Mouse (Mus musculus) small intestine, adult 2 months (tissue): ENCODE data around the gene Lgals8. TPM values are rescaled to one million over a fixed set of nuclear protein-coding genes. Genes with fewer than 3 reads are reported as not detected.
A peak's percentile ranks its signal among the peaks of the same experiment; 100 is the strongest.
"Not testable (repeated sequence)": the region's sequence is repeated elsewhere in the genome, so short reads cannot be mapped to it uniquely, and the experiment has no call there.

Experiments used
- H3K27ac ChIP-seq: fragments of 200-500 bp; 2 replicates; pipeline ENCODE4 v1.5.1; 2012; ENCODE audit warnings: low read depth, low read length, control low read depth, inconsistent platforms; ENCODE audit not compliant: insufficient read depth
- H3K27me3 ChIP-seq: fragments of 200-500 bp; 2 replicates; pipeline ENCODE4 v1.6.1; 2012; ENCODE audit warnings: mild to moderate bottlenecking, moderate library complexity, low read length, inconsistent platforms; ENCODE audit not compliant: control insufficient read depth, insufficient read depth
- H3K36me3 ChIP-seq: fragments of 200-500 bp; 2 replicates; pipeline ENCODE4 v1.6.1; 2012; ENCODE audit warnings: mild to moderate bottlenecking, low read length, control low read depth, inconsistent platforms; ENCODE audit not compliant: control insufficient read depth, insufficient read depth
- H3K4me1 ChIP-seq: fragments of 200-500 bp; 2 replicates; pipeline ENCODE4 v1.6.1; 2012; ENCODE audit warnings: low read length, inconsistent platforms, mixed read lengths; ENCODE audit not compliant: control insufficient read depth, insufficient read depth, insufficient read length
- H3K4me3 ChIP-seq: fragments of 200-500 bp; 2 replicates; pipeline ENCODE4 v1.5.1; 2012; ENCODE audit warnings: low read depth, mild to moderate bottlenecking, control low read depth, inconsistent platforms, low read length, moderate library complexity
- CTCF ChIP-seq: fragments of 200-500 bp; IDR thresholded peaks from 2 replicates; pipeline ENCODE4 v1.5.1; 2012; ENCODE audit warnings: low read depth, mild to moderate bottlenecking, control low read depth, inconsistent platforms, low read length, moderate library complexity, mixed read lengths; ENCODE audit not compliant: insufficient replicate concordance, insufficient read length; ENCODE audit errors: extremely low read depth
- POLR2A ChIP-seq: fragments of 200-500 bp; IDR thresholded peaks from 2 replicates; pipeline ENCODE4 v1.6.1; 2012; ENCODE audit warnings: low read depth, mild to moderate bottlenecking, control low read depth, inconsistent platforms, low read length, moderate library complexity
- WGBS: fragments of 180-500 bp; shearing (Covaris S2); methylation state at CpG from one replicate; pipeline ENCODE4 v1.1.7; 2018; 5-methylcytosine and 5-hydroxymethylcytosine counted together
- polyA plus RNA-seq: library from polyadenylated mRNA; depleted of rRNA; stranded (reverse); fragments of >200 nt; gene quantifications from 2 replicates; pipeline ENCODE4 v1.2.3, GENCODE M21; 2012

Gene Lgals8
- polyA plus RNA-seq, 1 experiment, result 23.1 TPM

DNA sequence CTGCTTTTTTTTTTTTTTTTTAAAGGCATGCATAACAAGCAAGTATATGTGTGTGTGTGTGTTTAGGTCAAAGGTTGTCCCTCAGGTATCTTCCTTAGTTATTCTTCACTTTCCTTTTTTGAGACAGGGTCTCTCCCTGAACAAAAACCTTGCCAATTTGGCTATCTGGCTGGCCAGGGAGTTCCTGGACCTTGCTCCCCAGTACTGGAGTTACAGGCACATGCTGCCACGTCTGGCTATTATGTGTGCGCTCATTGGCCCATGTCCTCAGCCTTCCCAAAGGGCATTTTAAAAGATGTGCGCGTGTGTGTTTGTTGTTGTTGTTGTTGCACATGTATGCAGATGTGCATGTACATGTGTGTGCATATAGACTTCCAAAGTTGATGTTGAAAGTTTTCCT is 12.1 kb upstream of the Lgals8 start:
- Histone ChIP-seq H3K27me3 (no peaks in the 10 kb centered on the region), H3K36me3 (no peaks in the 10 kb centered on the region), H3K4me1 (no peaks in the 10 kb centered on the region), H3K4me3 (no peak overlapping the region), H3K27ac (no peak overlapping the region)
- 83% methylated on average over 4 of the region's 4 CpGs for WGBS
- no peak for TF ChIP-seq POLR2A
- TF ChIP-seq CTCF, result no peak

DNA sequence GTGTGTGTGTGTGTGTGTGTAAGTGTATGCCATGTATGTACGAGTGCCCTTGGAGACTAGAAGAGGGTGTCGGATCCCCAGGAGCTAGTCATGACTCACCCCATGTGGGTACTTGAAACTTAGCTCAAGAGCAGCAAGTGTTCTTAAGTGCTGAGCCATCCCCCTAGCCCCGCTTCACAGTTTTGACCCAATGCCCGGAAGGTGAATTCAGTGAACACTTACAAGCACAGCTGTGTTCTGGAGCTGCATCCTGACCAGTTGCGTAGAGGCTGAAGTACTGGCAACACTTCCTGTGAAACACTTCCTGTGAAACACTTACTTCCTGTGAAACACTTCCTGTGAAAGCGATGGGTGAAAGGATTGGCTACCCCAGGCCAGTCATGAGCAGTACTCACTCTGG is 10.5 kb upstream of the Lgals8 start:
- no peak for TF ChIP-seq CTCF
- TF ChIP-seq POLR2A, result no peak
- WGBS, result 84% methylated on average over 6 of the region's 6 CpGs
- H3K4me3 ChIP-seq, result no peak overlapping the region; the same call in 1 of the 2 replicates
- no peak overlapping the region for H3K27ac ChIP-seq
- no peaks in the 10 kb centered on the region for H3K36me3 ChIP-seq
- no peaks in the 10 kb centered on the region for H3K4me1 ChIP-seq
- no peaks in the 10 kb centered on the region for H3K27me3 ChIP-seq

DNA sequence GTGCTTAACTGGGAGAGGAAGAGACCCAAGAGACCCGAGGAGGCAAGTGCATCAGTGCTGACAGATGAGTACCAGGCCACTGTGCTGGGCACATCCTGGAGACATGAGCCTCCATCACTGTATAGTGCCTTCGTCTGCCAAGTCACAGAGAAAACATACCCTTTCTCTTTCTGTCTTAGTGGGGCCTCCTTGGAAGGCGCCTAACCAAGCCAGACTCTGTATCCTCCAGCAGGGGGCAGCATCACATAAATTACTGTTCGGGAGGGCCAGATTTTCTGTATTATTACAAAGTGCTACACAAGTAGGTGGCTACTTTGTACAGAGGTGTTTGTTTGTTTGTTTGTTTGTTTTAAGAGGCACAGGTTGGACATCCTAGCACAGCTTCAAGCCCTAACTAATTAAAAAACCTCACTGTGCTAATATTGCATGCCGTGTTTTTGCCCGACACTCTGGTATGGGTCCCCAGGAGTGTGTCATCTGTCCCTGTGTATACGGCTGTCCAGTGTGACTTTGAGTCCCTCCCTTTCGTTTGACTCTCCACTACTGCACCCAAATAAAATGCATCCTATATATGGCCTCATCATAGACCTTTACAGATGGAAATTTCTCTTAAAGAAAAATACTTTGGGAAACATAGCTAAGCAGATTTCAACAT is 9.1 kb upstream of the Lgals8 start:
- H3K36me3 ChIP-seq, result no peaks in the 10 kb centered on the region
- TF ChIP-seq CTCF (peak; percentile 82; the same call in 1 of the 2 replicates), POLR2A (no peak)
- H3K27ac ChIP-seq, result no peak overlapping the region
- no peaks in the 10 kb centered on the region for H3K27me3 ChIP-seq
- 33% methylated on average over 8 of the region's 8 CpGs for WGBS
- H3K4me3 ChIP-seq, result no peak overlapping the region
- no peaks in the 10 kb centered on the region for H3K4me1 ChIP-seq

DNA sequence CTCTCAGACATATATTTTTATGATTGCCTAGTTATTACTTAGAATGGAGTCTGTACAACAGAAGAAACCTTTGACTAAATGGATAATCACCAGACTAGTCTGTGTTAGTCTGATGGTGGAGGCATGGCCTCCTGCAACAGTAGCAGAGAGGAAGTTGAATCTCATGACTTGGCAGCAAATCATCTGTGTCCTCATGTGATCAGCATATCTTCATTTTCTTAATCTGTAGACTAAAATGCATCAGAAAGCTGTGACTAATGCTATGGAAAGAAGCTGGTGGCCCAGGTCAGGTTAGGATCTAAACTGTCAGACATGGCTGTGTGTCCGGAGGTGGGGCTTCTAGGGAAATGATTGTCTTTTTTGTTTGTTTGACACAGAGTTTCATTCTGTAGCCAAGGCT is 3.7 kb upstream of the Lgals8 start:
- TF ChIP-seq POLR2A (no peak), CTCF (no peak)
- H3K4me1 ChIP-seq, result no peaks in the 10 kb centered on the region
- no peak overlapping the region for H3K4me3 ChIP-seq
- no peak overlapping the region for H3K27ac ChIP-seq
- no peaks in the 10 kb centered on the region for H3K36me3 ChIP-seq
- 60% methylated on average over 1 of the region's 1 CpGs for WGBS
- no peaks in the 10 kb centered on the region for H3K27me3 ChIP-seq

DNA sequence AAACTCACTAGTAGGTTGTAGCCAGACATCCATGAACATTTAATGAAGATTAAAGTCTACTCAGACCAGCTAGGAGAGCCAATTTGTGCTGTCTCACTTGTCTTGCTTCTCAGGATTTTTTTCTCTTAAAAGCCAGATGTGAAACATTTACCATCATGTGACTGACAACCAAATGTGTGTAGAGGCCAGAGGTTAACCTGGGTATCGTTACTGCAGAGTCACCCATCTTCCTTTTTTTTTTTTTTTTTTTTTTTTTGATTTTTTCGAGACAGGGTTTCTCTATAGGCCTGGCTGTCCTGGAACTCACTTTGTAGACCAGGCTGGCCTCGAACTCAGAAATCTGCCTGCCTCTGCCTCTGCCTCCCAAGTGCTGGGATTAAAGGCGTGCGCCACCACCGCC is 585 bp downstream of the Lgals8 start:
- WGBS, result 83% methylated on average over 6 of the region's 6 CpGs
- not testable (repeated sequence) for H3K4me1 ChIP-seq, H3K4me3 ChIP-seq, H3K27me3 ChIP-seq, H3K36me3 ChIP-seq, H3K27ac ChIP-seq

DNA sequence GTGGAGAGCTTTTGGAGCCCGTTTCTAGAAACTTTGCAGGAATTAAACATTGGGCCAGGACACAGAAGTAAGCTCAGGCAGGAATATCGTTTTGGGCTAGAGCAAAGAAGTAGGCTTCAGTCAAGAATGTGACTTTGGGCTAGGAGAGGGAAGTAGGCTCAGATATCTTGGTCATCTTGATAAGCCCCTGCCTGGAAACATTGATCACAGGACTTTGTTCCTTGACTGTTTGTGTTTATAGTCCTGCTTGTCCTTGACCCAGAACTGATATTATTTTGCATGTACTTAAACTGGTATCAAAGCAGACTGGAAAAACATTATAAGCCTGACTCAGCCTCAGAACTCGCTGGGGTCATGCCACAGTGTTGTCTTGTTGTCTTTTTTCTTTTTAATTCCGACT is 2.1 kb downstream of the Lgals8 start:
- Histone ChIP-seq H3K4me1 (peaks cover 3% of the 10 kb centered on the region), H3K27me3 (no peaks in the 10 kb centered on the region), H3K4me3 (no peak overlapping the region), H3K36me3 (peaks cover 8% of the 10 kb centered on the region), H3K27ac (no peak overlapping the region)
- WGBS, result 83% methylated on average over 4 of the region's 4 CpGs
- TF ChIP-seq CTCF (no peak), POLR2A (no peak)

DNA sequence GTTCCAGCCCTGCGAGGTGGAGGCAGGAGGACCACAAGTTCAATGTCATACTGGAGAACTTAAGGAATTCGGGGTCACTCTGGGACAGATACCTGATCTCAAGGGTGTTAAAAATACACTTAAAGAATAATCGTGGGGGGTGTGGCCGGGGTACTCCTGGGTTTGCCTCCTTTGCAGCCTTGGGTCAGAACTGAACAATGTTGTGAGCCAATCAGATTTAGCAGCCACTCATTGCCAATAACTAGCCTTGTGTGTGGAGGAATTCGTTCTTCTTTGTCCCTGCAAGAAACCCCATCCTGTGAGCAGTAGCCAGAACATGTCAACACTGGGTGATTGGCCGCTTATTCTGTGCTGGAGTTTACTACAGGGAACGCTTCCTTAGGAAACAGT is 3.0 kb downstream of the Lgals8 start:
- TF ChIP-seq CTCF, result no peak
- TF ChIP-seq POLR2A, result no peak
- WGBS, result 2% methylated on average over 7 of the region's 7 CpGs
- H3K27ac ChIP-seq, result peak overlapping the region; percentile 24; the same call in 1 of the 2 replicates
- peak overlapping the region; percentile 75 for H3K4me3 ChIP-seq
- no peaks in the 10 kb centered on the region for H3K27me3 ChIP-seq
- peaks cover 8% of the 10 kb centered on the region for H3K36me3 ChIP-seq
- peaks cover 6% of the 10 kb centered on the region for H3K4me1 ChIP-seq
